Mouse (Mus musculus): ENCODE results near the gene Mei1. TPM values are rescaled to one million over a fixed set of nuclear protein-coding genes. Genes with fewer than 3 reads are reported as not detected.

The Mei1 gene
- polyA plus RNA-seq (2015; fragmentation: Nextera tagmentation; extraction: Ambion mirVana): not detected in 2 replicates

GRCm38 (mm10) chr15:82069898-82070297 is at the start of gene Mei1:
Gene Mei1 (plus strand): TSS chr15:82069996.
- no peak within 1 kb of the TSS for H3K4me2 ChIP-seq (ENCODE audit: low read depth, low read length)
- 21% methylated on average over 40 of the region's 40 CpGs for WGBS (ENCODE audit: insufficient replicate concordance)
- H3K4me1 ChIP-seq (ENCODE audit: insufficient read depth): no peaks in the 10 kb centered on the region
- H3K4me3 ChIP-seq (ENCODE audit: low read depth, low read length): no peak within 1 kb of the TSS
- ATAC-seq (no peak), DNase-seq (no peak)
- H3K27ac ChIP-seq (ENCODE audit: low read depth): no peak within 1 kb of the TSS
- no peaks in the 10 kb centered on the region for H3K36me3 ChIP-seq (replicated peaks; ENCODE audit: insufficient read depth, low read length)
- H3K9me3 ChIP-seq (ENCODE audit: low read length): no peaks in the 10 kb centered on the region
- TF ChIP-seq CTCF (IDR thresholded peaks at IDR 0.05; ENCODE audit: low read depth) (no peak), EP300 (IDR thresholded peaks at IDR 0.05; ENCODE audit: low read depth) (no peak)
- H3K27me3 ChIP-seq (ENCODE audit: insufficient read depth, low read length): peaks cover 34% of the 10 kb centered on the region
- H3K9ac ChIP-seq (replicated peaks): no peak within 1 kb of the TSS

DNA sequence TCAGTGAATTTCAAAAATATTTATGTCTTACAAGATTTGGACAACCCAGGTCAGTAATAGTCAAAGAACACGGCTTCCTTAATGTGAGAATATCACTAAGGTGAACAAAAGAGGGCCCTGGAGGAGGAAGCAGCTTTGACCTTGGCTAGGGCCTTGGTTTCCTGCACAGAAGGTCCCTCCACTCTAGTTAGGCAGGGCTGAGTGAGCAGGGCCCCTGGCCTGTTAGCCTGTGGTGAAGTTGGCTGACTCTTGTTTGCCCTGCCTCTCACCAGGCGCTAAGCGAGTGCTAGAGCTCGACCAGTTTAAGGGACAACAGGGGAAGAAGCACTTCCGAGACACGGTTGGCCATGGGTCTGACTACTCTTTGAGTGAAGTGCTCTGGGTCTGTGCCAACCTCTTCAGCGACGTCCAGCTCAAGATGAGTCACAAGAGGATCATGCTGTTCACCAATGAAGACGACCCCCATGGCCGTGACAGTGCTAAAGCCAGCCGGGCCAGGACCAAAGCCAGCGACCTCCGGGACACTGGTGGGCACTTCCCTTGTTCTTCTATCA is 47.2 kb upstream of the Mei1 start:
- ATAC-seq: peak; percentile 23; the same call in 1 of the 2 replicates
- Histone ChIP-seq H3K9me3 (ENCODE audit: low read length) (no peaks in the 10 kb centered on the region), H3K36me3 (replicated peaks; ENCODE audit: insufficient read depth, low read length) (peaks cover 44% of the 10 kb centered on the region), H3K4me1 (ENCODE audit: insufficient read depth) (0 out of 2 replicates have a peak, but pooled peaks cover 2% of the 10 kb centered on the region), H3K9ac (replicated peaks) (no peak overlapping the region), H3K27ac (ENCODE audit: low read depth) (no peak overlapping the region; the same call in 1 of the 2 replicates), H3K27me3 (ENCODE audit: insufficient read depth, low read length) (no peaks in the 10 kb centered on the region), H3K4me3 (ENCODE audit: low read depth, low read length) (no peak overlapping the region), H3K4me2 (ENCODE audit: low read depth, low read length) (no peak overlapping the region)
- TF ChIP-seq EP300 (IDR thresholded peaks at IDR 0.05; ENCODE audit: low read depth) (no peak), CTCF (IDR thresholded peaks at IDR 0.05; ENCODE audit: low read depth) (no peak)
- 64% methylated on average over 13 of the region's 13 CpGs for WGBS (ENCODE audit: insufficient replicate concordance)
- no peak for DNase-seq

DNA sequence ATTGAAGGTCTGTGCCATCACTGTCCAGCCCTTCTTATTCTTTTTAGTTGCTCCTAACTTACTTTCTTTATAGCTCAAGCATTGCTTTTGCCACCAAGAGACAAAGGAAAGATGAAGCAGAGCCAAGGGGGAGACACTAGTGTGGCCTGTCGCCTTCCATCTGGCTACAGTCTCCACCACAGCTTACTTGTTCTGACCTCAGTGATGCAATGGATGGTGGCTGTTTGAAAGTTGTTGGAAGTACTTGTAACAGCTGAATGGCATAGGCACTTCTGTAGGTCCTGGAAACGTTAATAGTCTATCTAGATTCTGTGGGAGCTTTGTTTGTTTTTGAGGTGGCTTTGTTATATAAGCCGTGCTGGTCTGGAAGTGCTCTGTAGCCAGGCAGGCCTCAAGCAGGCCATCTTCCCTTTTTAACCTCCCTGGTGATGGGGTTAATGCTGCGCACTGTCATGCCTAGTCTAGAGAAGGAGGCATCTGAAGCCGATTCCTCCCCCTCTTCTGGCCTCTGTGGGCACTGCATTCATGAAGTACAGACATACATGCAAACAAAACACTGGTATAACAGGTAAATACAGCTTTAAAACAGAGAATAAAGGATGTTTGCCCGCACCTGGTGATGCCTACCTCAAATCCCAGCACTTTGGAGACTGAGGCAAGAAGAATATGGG is 45.7 kb upstream of the Mei1 start:
- Histone ChIP-seq H3K4me2 (ENCODE audit: low read depth, low read length) (no peak overlapping the region), H3K4me3 (ENCODE audit: low read depth, low read length) (no peak overlapping the region), H3K4me1 (ENCODE audit: insufficient read depth) (no peaks in the 10 kb centered on the region), H3K27me3 (ENCODE audit: insufficient read depth, low read length) (no peaks in the 10 kb centered on the region), H3K9me3 (ENCODE audit: low read length) (no peaks in the 10 kb centered on the region), H3K27ac (ENCODE audit: low read depth) (no peak overlapping the region), H3K36me3 (replicated peaks; ENCODE audit: insufficient read depth, low read length) (peaks cover 51% of the 10 kb centered on the region), H3K9ac (replicated peaks) (no peak overlapping the region)
- TF ChIP-seq EP300 (IDR thresholded peaks at IDR 0.05; ENCODE audit: low read depth): no peak
- no peak for TF ChIP-seq CTCF (IDR thresholded peaks at IDR 0.05; ENCODE audit: low read depth)
- ATAC-seq: no peak
- WGBS (ENCODE audit: insufficient replicate concordance): 71% methylated on average over 6 of the region's 6 CpGs
- no peak for DNase-seq

- H3K4me2 ChIP-seq (ENCODE audit: low read depth, low read length): no peak overlapping the region
- H3K27me3 ChIP-seq (ENCODE audit: insufficient read depth, low read length): no peaks in the 10 kb centered on the region
- H3K9ac ChIP-seq (replicated peaks): no peak overlapping the region
- ATAC-seq (0 out of 2 replicates have a peak, but pooled peaks have one; percentile 12), DNase-seq (no peak)
- 79% methylated on average over 7 of the region's 7 CpGs for WGBS (ENCODE audit: insufficient replicate concordance)
- no peaks in the 10 kb centered on the region for H3K9me3 ChIP-seq (ENCODE audit: low read length)
- H3K4me1 ChIP-seq (ENCODE audit: insufficient read depth): no peaks in the 10 kb centered on the region
- TF ChIP-seq EP300 (IDR thresholded peaks at IDR 0.05; ENCODE audit: low read depth): no peak
- TF ChIP-seq CTCF (IDR thresholded peaks at IDR 0.05; ENCODE audit: low read depth): no peak; the same call in 1 of the 2 replicates
- H3K27ac ChIP-seq (ENCODE audit: low read depth): peak overlapping the region; percentile 71
- H3K4me3 ChIP-seq (ENCODE audit: low read depth, low read length): no peak overlapping the region
- peaks cover 65% of the 10 kb centered on the region for H3K36me3 ChIP-seq (replicated peaks; ENCODE audit: insufficient read depth, low read length)
Observed at GRCm38 (mm10) chr15:82027276-82027675, 42.5 kb upstream of the Mei1 start.

DNA sequence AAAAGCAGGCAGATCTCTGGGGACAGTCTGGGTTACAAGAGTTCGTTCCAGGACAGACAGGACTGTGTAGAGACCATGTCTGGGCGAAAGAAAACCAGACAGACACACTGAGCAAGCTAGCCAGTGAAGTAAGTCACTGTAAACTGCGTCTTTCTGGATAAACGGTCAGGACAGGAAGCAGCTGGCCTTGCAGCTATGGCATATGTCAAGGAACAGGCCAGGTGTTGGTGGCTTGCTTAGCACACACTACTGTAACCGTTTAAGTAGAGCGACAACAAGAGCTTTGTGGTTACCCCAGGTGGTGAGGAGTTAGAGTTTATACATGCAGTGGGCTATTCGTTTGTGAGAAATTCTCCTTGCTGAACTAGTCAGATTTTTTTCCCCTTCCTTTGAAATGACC is 42.1 kb upstream of the Mei1 start:
- DNase-seq (peak; percentile 29), ATAC-seq (peak; percentile 71)
- TF ChIP-seq EP300 (IDR thresholded peaks at IDR 0.05; ENCODE audit: low read depth) (peak; percentile 66), CTCF (IDR thresholded peaks at IDR 0.05; ENCODE audit: low read depth) (no peak)
- Histone ChIP-seq H3K27me3 (ENCODE audit: insufficient read depth, low read length) (no peaks in the 10 kb centered on the region), H3K9ac (replicated peaks) (no peak overlapping the region), H3K36me3 (replicated peaks; ENCODE audit: insufficient read depth, low read length) (peaks cover 65% of the 10 kb centered on the region), H3K4me3 (ENCODE audit: low read depth, low read length) (no peak overlapping the region), H3K4me2 (ENCODE audit: low read depth, low read length) (no peak overlapping the region), H3K27ac (ENCODE audit: low read depth) (peak overlapping the region; percentile 71), H3K4me1 (ENCODE audit: insufficient read depth) (no peaks in the 10 kb centered on the region), H3K9me3 (ENCODE audit: low read length) (no peaks in the 10 kb centered on the region)
- WGBS (ENCODE audit: insufficient replicate concordance): 76% methylated on average over 7 of the region's 7 CpGs

DNA sequence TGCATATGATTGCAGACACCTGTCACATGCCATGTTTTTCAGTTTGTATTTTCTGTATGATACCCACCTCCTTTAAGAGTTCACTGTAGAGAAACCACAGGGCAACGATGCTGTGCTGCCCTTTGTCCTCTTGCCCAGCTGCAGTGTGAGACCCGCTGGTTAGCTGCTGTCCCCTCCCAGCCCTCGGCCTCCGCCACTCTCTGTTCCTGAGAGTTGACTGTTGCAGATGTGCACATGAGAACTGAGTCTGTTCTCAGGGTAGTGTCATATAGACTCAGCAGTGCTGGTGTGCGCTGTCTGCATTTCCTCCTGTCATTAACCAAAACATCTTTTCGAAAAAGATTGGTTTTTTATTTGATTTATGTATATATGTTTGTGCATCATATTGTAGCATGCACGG is 37.4 kb upstream of the Mei1 start:
- H3K36me3 ChIP-seq (replicated peaks; ENCODE audit: insufficient read depth, low read length): peaks cover 58% of the 10 kb centered on the region
- H3K9ac ChIP-seq (replicated peaks): no peak overlapping the region
- TF ChIP-seq EP300 (IDR thresholded peaks at IDR 0.05; ENCODE audit: low read depth): no peak
- no peak for TF ChIP-seq CTCF (IDR thresholded peaks at IDR 0.05; ENCODE audit: low read depth)
- no peaks in the 10 kb centered on the region for H3K4me1 ChIP-seq (ENCODE audit: insufficient read depth)
- WGBS (ENCODE audit: insufficient replicate concordance): 83% methylated on average over 7 of the region's 7 CpGs
- H3K4me2 ChIP-seq (ENCODE audit: low read depth, low read length): no peak overlapping the region
- ATAC-seq (no peak), DNase-seq (no peak)
- H3K27ac ChIP-seq (ENCODE audit: low read depth): no peak overlapping the region
- H3K4me3 ChIP-seq (ENCODE audit: low read depth, low read length): no peak overlapping the region
- H3K27me3 ChIP-seq (ENCODE audit: insufficient read depth, low read length): no peaks in the 10 kb centered on the region
- no peaks in the 10 kb centered on the region for H3K9me3 ChIP-seq (ENCODE audit: low read length)
